Comparison of ENCODE assay signal across 8 mouse cellular contexts in genomic region chr5:3152149-3152865, GRCm38 (mm10).
DNase-seq lines count a peak whose midpoint lies in the region; ATAC-seq and TF ChIP-seq lines count a peak whose summit lies in the region.
"Not testable (repeated sequence)": the region's sequence is repeated elsewhere in the genome, so short reads cannot be mapped to it uniquely, and the experiment has no call there.

No protein-coding gene starts in this region.

- peak; percentile 94 for DNase-seq in 3134 (ENCODE audit: extremely low read depth, insufficient read length, low spot score)
- peak; percentile 42 for DNase-seq in adrenal gland, postnatal 25 days
- DNase-seq in kidney, postnatal 14 days: peak; percentile 4
- peak; percentile 53 for DNase-seq in liver, embryonic 11.5 days (ENCODE audit: low spot score)
- DNase-seq in midbrain, postnatal 0 days (ENCODE audit: low spot score): peak; percentile 2
- DNase-seq in spleen, adult 2 months (ENCODE audit: low read depth in 1 of 2, low spot score in 2 of 2): not testable (repeated sequence)

- ATAC-seq in forebrain, embryonic 13.5 days: peak; percentile 91
- ATAC-seq in heart, embryonic 15.5 days (replicated peaks; ENCODE audit: insufficient number of reproducible peaks, insufficient read depth, low FRiP score, low read depth): peak; percentile 84
- ATAC-seq in liver, embryonic 11.5 days (replicated peaks; ENCODE audit: low FRiP score): peak; percentile 49; the same call in 1 of the 2 replicates
- ATAC-seq in midbrain, postnatal 0 days (ENCODE audit: low FRiP score): peak; percentile 83

- peak overlapping the region; percentile 64 for H3K4me2 ChIP-seq in forebrain, embryonic 13.5 days
- H3K4me2 ChIP-seq in heart, embryonic 15.5 days: peak overlapping the region; percentile 70
- H3K4me2 ChIP-seq in liver, embryonic 11.5 days: peak overlapping the region; percentile 65
- peak overlapping the region; percentile 62 for H3K4me2 ChIP-seq in midbrain, postnatal 0 days (ENCODE audit: low read depth, low read length, poor library complexity, severe bottlenecking)

- not testable (repeated sequence) for H3K36me3 ChIP-seq in forebrain, embryonic 13.5 days (ENCODE audit: poor library complexity, severe bottlenecking); heart, embryonic 15.5 days; liver, embryonic 11.5 days (ENCODE audit: control insufficient read depth, insufficient read depth, low read length); midbrain, postnatal 0 days (ENCODE audit: insufficient read depth, low read length); spleen, adult 2 months (ENCODE audit: control insufficient read depth, insufficient read depth, low read length)

- H3K9me3 ChIP-seq in forebrain, embryonic 13.5 days (replicated peaks); heart, embryonic 15.5 days (replicated peaks); liver, embryonic 11.5 days (ENCODE audit: control insufficient read depth, low read length); midbrain, postnatal 0 days (ENCODE audit: low read length): not testable (repeated sequence)

- H3K9ac ChIP-seq in forebrain, embryonic 13.5 days: peak overlapping the region; percentile 40
- peak overlapping the region; percentile 44; the same call in 1 of the 2 replicates for H3K9ac ChIP-seq in heart, embryonic 15.5 days
- H3K9ac ChIP-seq in liver, embryonic 11.5 days (ENCODE audit: low read depth, low read length): 0 out of 2 replicates have a peak overlapping the region, but pooled peaks have one; percentile 14
- peak overlapping the region; percentile 36; the same call in 1 of the 2 replicates for H3K9ac ChIP-seq in midbrain, postnatal 0 days (replicated peaks; ENCODE audit: low read length, poor library complexity, severe bottlenecking)

- H3K4me3 ChIP-seq in forebrain, embryonic 13.5 days: peak overlapping the region; percentile 32
- peak overlapping the region; percentile 43 for H3K4me3 ChIP-seq in heart, embryonic 15.5 days
- peak overlapping the region; percentile 28 for H3K4me3 ChIP-seq in liver, embryonic 11.5 days (ENCODE audit: low read depth, low read length)
- H3K4me3 ChIP-seq in midbrain, postnatal 0 days (ENCODE audit: low read depth, low read length): peak overlapping the region; percentile 35
- peak overlapping the region; percentile 39; the same call in 1 of the 2 replicates for H3K4me3 ChIP-seq in spleen, adult 2 months (ENCODE audit: extremely low read depth, insufficient read depth, insufficient read length)

- H3K4me1 ChIP-seq in forebrain, embryonic 13.5 days; heart, embryonic 15.5 days (replicated peaks); liver, embryonic 11.5 days (replicated peaks; ENCODE audit: control insufficient read depth, insufficient read depth, low read length); midbrain, postnatal 0 days (ENCODE audit: insufficient read depth, low read length); spleen, adult 2 months (ENCODE audit: control insufficient read depth, insufficient read depth, insufficient read length): not testable (repeated sequence)

- WGBS in forebrain, embryonic 13.5 days: 17% methylated on average over 26 of the region's 26 CpGs
- 26% methylated on average over 26 of the region's 26 CpGs for WGBS in heart, embryonic 15.5 days
- WGBS in liver, embryonic 11.5 days: 31% methylated on average over 23 of the region's 26 CpGs
- 21% methylated on average over 22 of the region's 26 CpGs for WGBS in midbrain, postnatal 0 days
- WGBS in spleen, adult 2 months: 23% methylated on average over 26 of the region's 26 CpGs

- not testable (repeated sequence) for TF ChIP-seq CTCF in midbrain, postnatal 0 days (IDR thresholded peaks at IDR 0.05); spleen, adult 2 months (IDR thresholded peaks at IDR 0.05; ENCODE audit: extremely low read depth, insufficient read depth, insufficient read length, insufficient replicate concordance)

- H3K27ac ChIP-seq in forebrain, embryonic 13.5 days: peak overlapping the region; percentile 66
- H3K27ac ChIP-seq in heart, embryonic 15.5 days; liver, embryonic 11.5 days (ENCODE audit: low read depth, low read length); midbrain, postnatal 0 days (ENCODE audit: low read depth, low read length); spleen, adult 2 months (ENCODE audit: insufficient read depth, low read length): not testable (repeated sequence)

- not testable (repeated sequence) for H3K27me3 ChIP-seq in forebrain, embryonic 13.5 days; heart, embryonic 15.5 days; liver, embryonic 11.5 days (replicated peaks; ENCODE audit: control insufficient read depth, insufficient read depth, low read length); midbrain, postnatal 0 days (ENCODE audit: insufficient read depth, low read length); spleen, adult 2 months (ENCODE audit: control insufficient read depth, insufficient read depth, low read length)

- not testable (repeated sequence) for TF ChIP-seq POLR2A in spleen, adult 2 months (IDR thresholded peaks at IDR 0.05; ENCODE audit: low read depth, low read length)
